Mouse (Mus musculus): ENCODE results near the gene Robo1.

Robo1 gene

DNA sequence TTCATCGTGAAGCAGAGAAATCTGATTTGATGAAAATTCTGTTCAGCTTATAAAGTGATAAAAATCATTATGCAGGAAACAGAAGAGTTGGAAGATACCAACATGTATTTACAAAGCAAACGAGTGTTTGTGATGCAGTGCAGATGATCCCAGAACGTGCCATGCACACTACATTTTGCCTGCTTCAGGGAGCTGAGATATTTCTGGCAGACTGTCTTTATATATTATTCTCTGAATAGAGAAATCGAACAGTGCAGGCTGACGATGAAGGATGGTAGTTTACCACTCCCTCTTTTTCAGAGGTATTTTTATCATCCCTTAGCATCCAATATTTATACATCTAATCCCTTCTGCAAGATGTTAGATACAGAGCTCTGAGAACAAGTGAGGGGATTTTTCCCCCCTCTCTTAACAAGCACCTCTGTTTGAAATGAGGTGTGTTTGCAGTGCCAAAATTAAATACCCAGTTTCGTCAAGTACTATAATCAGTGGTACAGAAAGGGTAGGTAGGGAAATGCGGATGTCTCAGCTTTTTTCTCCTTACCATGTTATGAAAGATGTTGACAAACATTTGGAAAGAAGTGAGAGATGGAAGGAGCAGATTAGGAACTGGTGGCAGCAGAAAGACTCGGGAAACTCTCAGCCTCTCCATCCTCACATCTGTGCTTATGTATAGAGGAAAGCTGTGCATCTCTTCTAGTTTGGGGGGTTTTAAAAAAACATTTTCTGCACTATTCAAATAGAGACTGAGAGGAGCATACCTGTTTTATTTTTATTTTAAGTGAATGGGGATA is at the start of gene Robo1:
Gene Robo1 (plus strand): TSS at position 770 of the 794 bp plus-strand sequence.
- no peak for DNase-seq (ENCODE audit: extremely low spot score, low read depth, low spot score)

- no peak for DNase-seq (ENCODE audit: extremely low spot score, low read depth, low spot score)
Measured at GRCm38 (mm10) chr16:72267839-72268238, 40.3 kb upstream of the Robo1 start.

GRCm38 (mm10) chr16:72276390-72277074 is 31.6 kb upstream of the Robo1 start:
- no peak for DNase-seq (ENCODE audit: extremely low spot score, low read depth, low spot score)

DNA sequence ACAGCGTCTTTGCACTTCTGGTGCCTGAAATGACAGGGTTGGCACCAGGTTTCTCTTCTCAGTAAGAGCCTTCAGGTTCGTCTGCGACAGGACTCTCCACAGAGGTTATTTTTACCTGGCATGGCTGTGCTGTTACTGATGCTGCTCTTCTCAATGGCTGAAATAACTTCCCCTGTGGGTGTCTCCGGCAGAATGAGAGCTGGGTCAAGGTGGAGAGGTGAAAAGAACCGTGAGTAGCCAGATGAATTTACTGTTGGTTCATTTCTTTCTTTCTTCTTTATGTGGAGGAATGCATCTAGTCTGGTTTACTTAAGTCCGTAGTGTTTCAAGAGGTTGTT is 194 bp downstream of the Robo1 start:
- DNase-seq (ENCODE audit: extremely low spot score, low read depth, low spot score): no peak

DNA sequence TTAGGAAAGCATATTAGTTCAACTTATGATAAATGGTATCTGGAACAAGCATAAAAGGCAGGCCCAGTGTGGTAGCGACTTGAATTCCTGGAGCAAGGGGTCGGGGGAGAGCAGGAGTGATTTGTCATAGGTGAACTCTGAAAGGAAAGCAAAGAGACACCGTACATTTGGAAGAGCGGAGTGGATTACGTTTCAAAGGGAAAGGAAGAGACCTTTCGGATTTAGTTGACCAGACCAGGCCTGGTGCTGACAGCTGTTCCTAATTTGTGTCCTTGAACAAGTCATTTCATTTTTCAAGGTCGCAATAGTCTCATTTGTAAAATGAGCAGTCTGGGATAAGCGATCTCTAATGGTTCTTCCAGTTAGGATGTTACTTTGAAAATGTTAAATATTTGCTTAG is 19.2 kb downstream of the Robo1 start:
- DNase-seq (ENCODE audit: extremely low spot score, low read depth, low spot score): no peak

GRCm38 (mm10) chr16:72328579-72328978 is 20.5 kb downstream of the Robo1 start:
- no peak for DNase-seq (ENCODE audit: extremely low spot score, low read depth, low spot score)

- DNase-seq (ENCODE audit: extremely low spot score, low read depth, low spot score): no peak
Measured at GRCm38 (mm10) chr16:72337757-72338156, 29.7 kb downstream of the Robo1 start.

GRCm38 (mm10) chr16:72350422-72350821 is 42.3 kb downstream of the Robo1 start:
- DNase-seq (ENCODE audit: extremely low spot score, low read depth, low spot score): no peak

DNA sequence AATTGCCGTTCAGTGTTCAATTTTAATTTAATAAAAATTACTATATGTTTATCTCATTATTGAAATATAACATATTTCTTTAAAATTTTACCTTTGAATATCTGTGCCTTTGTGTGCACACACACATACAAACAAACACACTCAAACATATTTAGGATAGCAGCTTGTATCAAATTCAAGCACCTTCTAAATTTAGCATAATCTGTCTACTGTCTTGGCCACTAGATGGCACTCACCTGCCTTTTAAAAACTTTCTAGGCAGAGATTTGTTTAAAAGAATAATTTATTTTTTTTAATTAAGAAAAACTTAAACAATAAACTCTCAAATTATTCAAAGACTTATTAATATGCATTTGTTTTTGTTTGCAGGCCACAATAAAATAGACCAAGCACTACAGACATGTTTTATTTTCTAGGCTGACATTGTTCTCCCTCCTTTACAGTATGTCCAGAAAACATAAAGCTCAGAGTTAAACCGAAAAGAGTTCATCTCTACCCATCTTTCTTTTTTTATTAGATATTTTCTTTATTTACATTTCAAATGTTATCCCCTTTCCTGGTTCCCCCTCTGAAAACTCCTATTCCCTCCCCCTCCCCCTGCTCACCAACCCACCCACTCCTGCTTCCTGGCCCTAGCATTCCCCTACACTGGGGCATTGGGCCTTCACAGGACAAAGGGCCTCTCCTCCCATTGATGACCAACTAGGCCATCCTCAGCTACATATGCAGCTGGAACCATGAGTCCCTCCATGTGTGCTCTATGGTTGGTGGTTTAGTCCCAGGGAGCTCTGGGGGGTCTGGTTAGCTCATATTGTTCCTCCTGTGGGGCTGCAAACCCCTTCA is 48.6 kb downstream of the Robo1 start:
- peak; percentile 26 for DNase-seq (ENCODE audit: extremely low spot score, low read depth, low spot score)

DNA sequence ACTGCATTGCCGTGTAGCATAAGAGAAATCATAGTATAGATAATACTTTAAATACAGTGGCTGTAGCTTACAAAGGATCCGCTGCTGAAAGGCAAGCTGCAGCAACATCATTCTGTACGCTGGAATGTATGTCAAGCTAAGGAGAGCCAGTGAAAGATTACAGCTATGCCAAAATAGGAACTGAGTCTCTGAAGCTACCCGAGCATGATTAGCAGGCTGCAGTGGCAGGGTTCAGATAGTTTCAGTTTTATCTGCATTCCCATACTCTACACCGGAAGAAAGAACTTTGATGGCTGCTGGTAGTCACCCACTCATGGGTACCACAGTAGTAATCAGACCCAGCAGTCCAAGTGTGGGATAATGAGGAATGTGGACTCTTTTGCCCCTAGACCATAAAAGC is 68.8 kb downstream of the Robo1 start:
- no peak for DNase-seq (ENCODE audit: extremely low spot score, low read depth, low spot score)

DNA sequence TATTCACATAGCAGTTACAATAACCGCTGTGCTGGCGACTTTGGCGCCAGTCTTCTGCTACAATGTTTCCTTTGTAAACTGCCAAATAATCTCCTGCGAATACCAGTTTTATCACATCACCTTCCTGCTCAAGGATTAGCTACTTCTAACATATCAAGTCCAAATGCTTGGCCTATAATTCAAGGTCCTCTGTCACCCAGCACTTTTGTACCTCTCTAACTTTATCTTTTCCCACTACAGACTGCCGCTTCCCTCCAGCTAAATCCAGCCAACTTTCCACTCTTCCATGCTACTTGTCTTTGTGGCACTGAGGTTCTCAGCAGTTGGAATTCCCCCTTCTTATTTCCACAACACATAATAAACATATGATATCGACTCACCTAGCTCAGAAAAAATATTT is 73.7 kb downstream of the Robo1 start:
- no peak for DNase-seq (ENCODE audit: extremely low spot score, low read depth, low spot score)

GRCm38 (mm10) chr16:72383566-72383965 is 75.5 kb downstream of the Robo1 start:
- DNase-seq (ENCODE audit: extremely low spot score, low read depth, low spot score): no peak

GRCm38 (mm10) chr16:72393512-72393911 is 85.4 kb downstream of the Robo1 start:
- no peak for DNase-seq (ENCODE audit: extremely low spot score, low read depth, low spot score)

DNA sequence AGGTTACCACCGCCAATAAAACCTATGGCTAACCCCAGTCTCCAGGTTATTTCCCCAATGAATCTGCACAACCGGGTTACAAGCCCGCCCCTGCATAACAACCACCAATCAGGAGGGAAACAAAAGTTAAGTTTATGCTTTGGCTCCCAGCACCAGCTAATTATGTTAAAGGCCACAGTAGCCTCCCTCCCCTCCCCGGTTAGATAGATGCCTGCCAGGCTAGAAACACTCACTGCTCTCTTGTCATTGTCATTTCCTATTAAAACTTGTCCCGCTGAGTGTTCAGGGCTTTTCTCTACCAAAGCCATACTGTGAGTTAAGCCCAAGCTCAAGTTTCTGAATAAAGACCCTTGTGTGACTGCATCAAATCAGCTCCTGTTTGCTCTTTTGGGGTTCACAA is 90.7 kb downstream of the Robo1 start:
- no peak for DNase-seq (ENCODE audit: extremely low spot score, low read depth, low spot score)

DNA sequence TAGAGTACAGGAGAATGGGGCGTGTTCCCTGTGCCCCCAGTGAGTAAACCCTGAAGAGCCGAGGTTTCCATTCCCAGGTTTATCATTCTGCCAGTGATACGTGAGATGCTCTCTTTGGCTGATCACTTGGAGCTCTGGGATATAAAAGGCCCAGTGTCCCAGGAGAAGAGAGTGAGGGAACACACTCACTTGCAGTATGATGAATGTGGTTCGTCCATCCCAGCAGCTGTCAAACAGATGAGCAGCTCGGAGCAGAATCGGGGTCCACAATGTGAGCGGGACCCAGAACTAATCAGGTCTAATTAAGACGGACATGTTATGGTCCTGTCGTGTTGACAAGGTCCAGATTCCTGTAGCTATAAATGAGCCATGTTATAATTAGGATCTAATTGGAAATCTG is 94.3 kb downstream of the Robo1 start:
- no peak for DNase-seq (ENCODE audit: extremely low spot score, low read depth, low spot score)

GRCm38 (mm10) chr16:72409820-72410219 is 101.7 kb downstream of the Robo1 start:
- no peak for DNase-seq (ENCODE audit: extremely low spot score, low read depth, low spot score)

GRCm38 (mm10) chr16:72411669-72412270 is 103.7 kb downstream of the Robo1 start:
- DNase-seq (ENCODE audit: extremely low spot score, low read depth, low spot score): no peak

- no peak for DNase-seq (ENCODE audit: extremely low spot score, low read depth, low spot score)
Measured at GRCm38 (mm10) chr16:72412879-72413278, 104.8 kb downstream of the Robo1 start.

DNA sequence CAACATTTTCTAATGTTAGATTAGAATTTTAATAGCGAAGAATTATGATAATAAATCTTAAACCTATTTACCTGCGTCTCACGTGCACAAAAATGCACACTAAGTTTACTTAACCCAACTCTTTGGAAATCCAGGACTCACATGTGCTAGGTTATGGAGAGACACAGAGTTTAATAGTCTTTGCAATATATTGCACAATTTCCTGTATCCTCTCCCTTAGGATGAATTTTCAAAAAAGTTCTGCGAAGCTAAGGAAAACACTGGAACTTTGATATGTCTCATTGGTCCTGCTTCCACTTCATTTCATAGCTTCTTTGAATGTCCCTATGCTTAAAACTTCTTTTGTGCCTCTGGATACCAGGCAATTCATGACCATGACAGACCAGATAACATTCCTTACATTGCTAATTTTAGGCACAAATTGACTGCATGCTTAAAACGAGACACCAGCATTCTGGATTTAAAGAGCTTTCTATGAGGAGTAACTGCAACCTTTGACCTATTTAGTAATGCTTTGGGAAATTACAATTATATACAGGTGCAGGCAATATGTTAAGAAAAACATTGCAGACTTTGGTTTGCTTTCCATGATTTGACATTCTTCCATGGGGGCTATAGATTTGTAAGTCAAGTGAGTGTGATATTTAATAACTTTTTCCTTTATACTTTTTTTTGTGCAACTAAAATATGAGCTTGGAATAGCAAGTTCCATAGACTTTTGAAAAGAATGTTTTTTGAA is 111.4 kb downstream of the Robo1 start:
- DNase-seq (ENCODE audit: extremely low spot score, low read depth, low spot score): no peak

DNA sequence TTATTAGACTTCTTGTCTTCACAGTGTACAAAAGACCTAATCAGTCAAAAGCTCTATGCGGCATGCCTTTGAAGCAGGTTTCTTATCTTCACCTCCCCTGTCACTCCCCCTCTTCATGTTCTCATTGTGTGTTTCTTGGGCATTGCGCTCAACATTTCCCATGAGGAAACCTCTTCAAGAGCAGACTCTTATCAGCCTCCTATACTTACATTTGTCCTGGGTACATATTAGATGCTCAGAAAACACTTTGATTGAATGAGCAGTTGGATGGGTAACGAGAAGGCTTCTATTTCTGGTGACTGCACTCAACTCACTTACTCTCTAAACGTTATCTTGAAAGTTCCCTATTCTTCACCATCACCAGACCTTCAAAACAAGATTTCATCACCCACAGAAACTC is 114.3 kb downstream of the Robo1 start:
- DNase-seq (ENCODE audit: extremely low spot score, low read depth, low spot score): no peak

- no peak for DNase-seq (ENCODE audit: extremely low spot score, low read depth, low spot score)
Measured at GRCm38 (mm10) chr16:72434396-72434795, 126.3 kb downstream of the Robo1 start.

Measured in hindlimb bud, embryonic 11.5 days (tissue).